9 mouse cellular contexts compared by ENCODE assay signal in genomic region chr16:37974520-37975340, GRCm38 (mm10). TPM values are rescaled to one million over a fixed set of nuclear protein-coding genes. Genes with fewer than 3 reads are reported as not detected.
DNase-seq lines count a peak whose midpoint lies in the region; ATAC-seq and TF ChIP-seq lines count a peak whose summit lies in the region.
"Had no signal": no experiment of that assay in that cellular context is flagged by ENCODE, and none has a peak within 500 bp of the region (broad histone marks: within the 10 kb centered on the region; RNA-seq: fewer than 3 reads in every experiment).

No protein-coding gene starts in this region.

- 49% methylated on average over 13 of the region's 13 CpGs for WGBS in heart, postnatal 0 days
- WGBS in midbrain, embryonic 15.5 days = 59% methylated on average over 13 of the region's 13 CpGs

- H3K27me3 ChIP-seq in heart, postnatal 0 days (ENCODE audit: control insufficient read depth, insufficient read depth, low read length) = no peaks in the 10 kb centered on the region
- no peaks in the 10 kb centered on the region for H3K27me3 ChIP-seq in midbrain, embryonic 15.5 days (replicated peaks)
- H3K27me3 ChIP-seq: heart, embryonic 13.5 days had no signal

- H3K9ac ChIP-seq in heart, postnatal 0 days (replicated peaks; ENCODE audit: low read depth, low read length) = no peak overlapping the region
- no peak overlapping the region for H3K9ac ChIP-seq in midbrain, embryonic 15.5 days

- no peaks in the 10 kb centered on the region for H3K9me3 ChIP-seq in heart, postnatal 0 days (replicated peaks; ENCODE audit: control insufficient read depth, low read length)
- no peaks in the 10 kb centered on the region for H3K9me3 ChIP-seq in midbrain, embryonic 15.5 days
- H3K9me3 ChIP-seq: heart, embryonic 13.5 days had no signal

- TF ChIP-seq CTCF in heart, postnatal 0 days (IDR thresholded peaks at IDR 0.05; ENCODE audit: low read depth) = peak; percentile 58

- intact Hi-C loops in heart, postnatal 25 days (cut with DNase I) = loop anchor here (1.0 to 10.0 kb wide), 2 partner anchors 223 to 530 kb away; no protein-coding TSS in a partner anchor

- H3K36me3 ChIP-seq in heart, postnatal 0 days (replicated peaks; ENCODE audit: control insufficient read depth, insufficient read depth, low read length) = no peaks in the 10 kb centered on the region
- no peaks in the 10 kb centered on the region for H3K36me3 ChIP-seq in midbrain, embryonic 15.5 days (replicated peaks)
- H3K36me3 ChIP-seq: heart, embryonic 13.5 days had no signal

- H3K4me3 ChIP-seq in heart, postnatal 0 days (ENCODE audit: low read depth, low read length) = no peak overlapping the region
- no peak overlapping the region for H3K4me3 ChIP-seq in midbrain, embryonic 15.5 days
- H3K4me3 ChIP-seq: heart, embryonic 13.5 days had no signal

- no peak for TF ChIP-seq EP300 in heart, postnatal 0 days (IDR thresholded peaks at IDR 0.05; ENCODE audit: low read depth)

- DNase-seq in heart, adult 18-20 months = peak; percentile 57 to 72
- DNase-seq in heart, postnatal 25 days (ENCODE audit: low spot score) = no peak
- peak; percentile 29 for DNase-seq in R1 (ENCODE audit: low read depth, low spot score)
- peak; percentile 48 for DNase-seq in heart, postnatal 0 days (ENCODE audit: low spot score)
- peak; percentile 58 to 70 for DNase-seq in layer of hippocampus, adult 8-10 months (ENCODE audit: low spot score in 2 of 2)
- peak; percentile 55 for DNase-seq in thymus, postnatal 4 days
- DNase-seq in cerebellum, adult 8-10 months = no peak

- peak overlapping the region; percentile 30; the same call in 1 of the 2 replicates for H3K27ac ChIP-seq in heart, postnatal 0 days (ENCODE audit: low read depth)
- H3K27ac ChIP-seq in midbrain, embryonic 15.5 days = peak overlapping the region; percentile 65

- ATAC-seq in heart, postnatal 0 days (ENCODE audit: insufficient read depth, low read depth) = no peak
- peak; percentile 31; the same call in 1 of the 2 replicates for ATAC-seq in midbrain, embryonic 15.5 days (replicated peaks)

- H3K4me2 ChIP-seq in heart, postnatal 0 days (ENCODE audit: low read depth, low read length) = no peak overlapping the region
- no peak overlapping the region; the same call in 1 of the 2 replicates for H3K4me2 ChIP-seq in midbrain, embryonic 15.5 days

- H3K4me1 ChIP-seq in heart, postnatal 0 days (ENCODE audit: control insufficient read depth, insufficient read depth) = no peaks in the 10 kb centered on the region
- H3K4me1 ChIP-seq in midbrain, embryonic 15.5 days = peaks cover 34% of the 10 kb centered on the region

RNA-seq across cellular contexts. Expression of gene Gpr156, which starts 58.4 kb away (rescaled TPM):
- total RNA-seq in heart, adult 18-20 months (2021) = under 1 TPM in 1 of 2 experiments, not detected in 1; 0.05 TPM
- total RNA-seq in heart, postnatal 25 days (2021) = not detected
- total RNA-seq in heart, postnatal 0 days (2014; rRNA removed; ENCODE audit: low replicate concordance) = 0.34 and 0.93 TPM in 2 replicates
- polyA plus RNA-seq in heart, postnatal 0 days (2015; fragmentation: Nextera tagmentation; extraction: Ambion mirVana) = 0.04 and 0.10 TPM in 2 replicates
- 1 to 10 TPM in 1 of 4 experiments, under 1 TPM in 3; 0.50 to 1.4 (median 0.74) TPM for total RNA-seq in layer of hippocampus, adult 8-10 months (2022)
- 6.2 and 6.4 TPM in 2 replicates for polyA plus RNA-seq in midbrain, embryonic 15.5 days (2015; fragmentation: Nextera tagmentation; extraction: Ambion mirVana)

Comparison
In these comparisons a context has a peak if more than half of its experiments do, and no peak if none do; other contexts are left out.
1. DNase-seq: peak in heart, adult 18-20 months (2 of 2), R1 (single experiment), heart, postnatal 0 days (single experiment), layer of hippocampus, adult 8-10 months (2 of 2) and thymus, postnatal 4 days (single experiment); none in heart, postnatal 25 days (single experiment) and cerebellum, adult 8-10 months (single experiment).